Mouse (Mus musculus) MEL (cell line): Measurements from ENCODE around the gene Casz1. TPM values are rescaled to one million over a fixed set of nuclear protein-coding genes. Genes with fewer than 3 reads are reported as not detected.
A peak's percentile ranks its signal among the peaks of the same experiment; 100 is the strongest.

ENCODE experiments used
- DNase-seq: peaks from one replicate; pipeline ENCODE4 v3.0.0; 2011; ENCODE audit warnings: low read depth, low spot score
- H3K27ac ChIP-seq: 2 replicates; pipeline ENCODE4 v1.5.1; 2012; ENCODE audit warnings: low read depth, mild to moderate bottlenecking, control low read depth, low read length, moderate library complexity; ENCODE audit not compliant: control insufficient read depth
- H3K27me3 ChIP-seq, 2 experiments: fragments of 150-350 bp in 1 of 2; sonication (generic) in 1 of 2; 2 replicates each; pipeline ENCODE4 v1.6.1; 2012; ENCODE audit warnings: low read length in 2 of 2, mild to moderate bottlenecking in 2 of 2, improper control_type of control experiment in 1 of 2, moderate library complexity in 1 of 2; ENCODE audit not compliant: insufficient read depth in 2 of 2, control insufficient read depth in 1 of 2
- H3K36me3 ChIP-seq, 2 experiments: 2 replicates each; pipeline ENCODE4 v1.6.1; 2012 to 2014; ENCODE audit warnings: low read length in 2 of 2, improper control_type of control experiment in 1 of 2, inconsistent platforms in 1 of 2, mild to moderate bottlenecking in 1 of 2; ENCODE audit not compliant: insufficient read depth in 2 of 2, control insufficient read depth in 1 of 2
- H3K4me1 ChIP-seq, 2 experiments: fragments of 150-350 bp in 1 of 2; sonication (generic) in 1 of 2; 2 replicates each; pipeline ENCODE4 v1.6.1; 2012; ENCODE audit warnings: low read length in 2 of 2, improper control_type of control experiment in 1 of 2, mild to moderate bottlenecking in 1 of 2; ENCODE audit not compliant: insufficient read depth in 2 of 2, control insufficient read depth in 1 of 2
- H3K4me3 ChIP-seq, 2 experiments: fragments of 150-350 bp in 1 of 2; sonication (generic) in 1 of 2; 2 replicates each; pipeline ENCODE4 v1.5.1; 2012; ENCODE audit warnings: low read depth in 2 of 2, low read length in 2 of 2, mild to moderate bottlenecking in 2 of 2, moderate library complexity in 2 of 2, control low read depth in 1 of 2, improper control_type of control experiment in 1 of 2; ENCODE audit not compliant: control insufficient read depth in 1 of 2, insufficient read depth in 1 of 2
- H3K79me2 ChIP-seq: 2 replicates; pipeline ENCODE4 v1.6.1; 2012; ENCODE audit warnings: mild to moderate bottlenecking, low read length, moderate library complexity; ENCODE audit not compliant: control insufficient read depth, poor library complexity, insufficient read depth
- H3K9ac ChIP-seq: 2 replicates; pipeline ENCODE4 v1.6.1; 2012; ENCODE audit warnings: low read depth, mild to moderate bottlenecking, control low read depth, low read length, moderate library complexity; ENCODE audit not compliant: control insufficient read depth, poor library complexity, severe bottlenecking
- H3K9me3 ChIP-seq: fragments of 150-350 bp; sonication (generic); replicated peaks from 2 replicates; pipeline ENCODE4 v1.6.1; 2012; ENCODE audit warnings: mild to moderate bottlenecking, low read length, improper control_type of control experiment, moderate library complexity; ENCODE audit not compliant: insufficient read depth
- BHLHE40 ChIP-seq: IDR thresholded peaks from 2 replicates; pipeline ENCODE4 v1.6.1; 2012; ENCODE audit warnings: low read depth, mild to moderate bottlenecking, inconsistent platforms, low read length, improper control_type of control experiment, borderline replicate concordance
- CTCF ChIP-seq, 3 experiments: IDR thresholded peaks in 2 of 3; conservative IDR thresholded peaks in 1 of 3; 2 replicates each; pipeline ENCODE4 v1.5.1; 2011 to 2012; ENCODE audit warnings: low read length in 3 of 3, low read depth in 2 of 3, mild to moderate bottlenecking in 2 of 3, improper control_type of control experiment in 1 of 3, inconsistent platforms in 1 of 3, mixed read lengths in 1 of 3, moderate library complexity in 1 of 3; ENCODE audit not compliant: control insufficient read depth in 1 of 3, insufficient read depth in 1 of 3, poor library complexity in 1 of 3, severe bottlenecking in 1 of 3
- E2F4 ChIP-seq: IDR thresholded peaks from 2 replicates; pipeline ENCODE4 v1.6.1; 2011; ENCODE audit warnings: low read depth, low read length, improper control_type of control experiment, borderline replicate concordance
- ELF1 ChIP-seq: IDR thresholded peaks from 2 replicates; pipeline ENCODE4 v1.6.1; 2014; ENCODE audit warnings: low read depth, mild to moderate bottlenecking, inconsistent platforms, low read length, improper control_type of control experiment, moderate library complexity
- EP300 ChIP-seq, 2 experiments: IDR thresholded peaks; 2 replicates each; pipeline ENCODE4 v1.6.1; 2011; ENCODE audit warnings: improper control_type of control experiment in 2 of 2, low read length in 2 of 2, low read depth in 1 of 2, mild to moderate bottlenecking in 1 of 2
- GABPA ChIP-seq: IDR thresholded peaks from 2 replicates; pipeline ENCODE4 v1.6.1; 2012; ENCODE audit warnings: low read depth, mild to moderate bottlenecking, inconsistent platforms, low read length, improper control_type of control experiment, moderate library complexity
- GATA1 ChIP-seq: IDR thresholded peaks from 2 replicates; pipeline ENCODE4 v1.6.1; 2011; ENCODE audit warnings: low read depth, low read length, improper control_type of control experiment
- JUND ChIP-seq: IDR thresholded peaks from 2 replicates; pipeline ENCODE4 v1.6.1; 2011; ENCODE audit warnings: low read depth, mild to moderate bottlenecking, improper control_type of control experiment, low read length
- MAX ChIP-seq: IDR thresholded peaks from 2 replicates; pipeline ENCODE4 v1.6.1; 2011; ENCODE audit warnings: low read length, improper control_type of control experiment
- NELFE ChIP-seq: IDR thresholded peaks from 2 replicates; pipeline ENCODE4 v1.6.1; 2011; ENCODE audit warnings: low read depth, low read length, improper control_type of control experiment
- POLR2AphosphoS5 ChIP-seq: IDR thresholded peaks from 2 replicates; pipeline ENCODE4 v1.6.1; 2012; ENCODE audit warnings: low read depth, borderline replicate concordance, mild to moderate bottlenecking, inconsistent platforms, low read length, moderate library complexity, mixed read lengths
- RAD21 ChIP-seq: IDR thresholded peaks from 2 replicates; pipeline ENCODE4 v1.6.1; 2011; ENCODE audit warnings: mild to moderate bottlenecking, low read depth, low read length, improper control_type of control experiment
- SIN3A ChIP-seq: IDR thresholded peaks from 2 replicates; pipeline ENCODE4 v1.6.1; 2012; ENCODE audit warnings: low read length, improper control_type of control experiment, inconsistent platforms
- TAL1 ChIP-seq: IDR thresholded peaks from 2 replicates; pipeline ENCODE4 v1.6.1; 2012; ENCODE audit warnings: mild to moderate bottlenecking, inconsistent platforms, low read length, moderate library complexity, mixed read lengths
- TBP ChIP-seq: IDR thresholded peaks from 2 replicates; pipeline ENCODE4 v1.8.0; 2011; ENCODE audit warnings: low read depth, low read length, improper control_type of control experiment
- USF1 ChIP-seq: IDR thresholded peaks from 2 replicates; pipeline ENCODE4 v1.6.1; 2014; ENCODE audit warnings: low read depth, mild to moderate bottlenecking, inconsistent platforms, low read length, improper control_type of control experiment, moderate library complexity
- ZC3H11A ChIP-seq: IDR thresholded peaks from 2 replicates; pipeline ENCODE4 v1.6.1; 2012; ENCODE audit warnings: low read depth, mild to moderate bottlenecking, inconsistent platforms, low read length, improper control_type of control experiment
- ZKSCAN1 ChIP-seq: IDR thresholded peaks from 2 replicates; pipeline ENCODE4 v1.6.1; 2012; ENCODE audit warnings: low read depth, mild to moderate bottlenecking, inconsistent platforms, low read length, improper control_type of control experiment, moderate library complexity
- ZMIZ1 ChIP-seq: IDR thresholded peaks from 2 replicates; pipeline ENCODE4 v1.6.1; 2012; ENCODE audit warnings: low read depth, mild to moderate bottlenecking, inconsistent platforms, low read length, improper control_type of control experiment, moderate library complexity
- ZNF384 ChIP-seq: IDR thresholded peaks from 2 replicates; pipeline ENCODE4 v1.6.1; 2012; ENCODE audit warnings: low read depth, mild to moderate bottlenecking, inconsistent platforms, low read length, improper control_type of control experiment
- polyA plus RNA-seq, 2 experiments: library from polyadenylated mRNA; stranded (reverse) in 1 of 2; unstranded in 1 of 2; fragments of >175 nt in 1 of 2; fragments of >200 nt in 1 of 2; gene quantifications; 2 replicates each; pipeline versions ENCODE4 v1.2.1 to v1.2.4; 2012; ENCODE audit warnings: low replicate concordance in 2 of 2, low read depth in 1 of 2; ENCODE audit not compliant: insufficient read length in 2 of 2, insufficient read depth in 1 of 2, missing spikeins in 1 of 2
- total RNA-seq: library from RNA; depleted of rRNA; stranded (reverse); fragments of 300-350 nt; gene quantifications from 2 replicates; pipeline ENCODE4 v1.2.3, GENCODE M21; 2012; rRNA removed

Casz1 gene
- total RNA-seq (1.3 and 1.4 TPM in 2 replicates), polyA plus RNA-seq (1 to 10 TPM in 1 of 2 experiments, not detected in 1; 3.2 TPM)

- Histone ChIP-seq H3K4me1 (no peaks in the 10 kb centered on the region), H3K9me3 (no peaks in the 10 kb centered on the region), H3K79me2 (no peaks in the 10 kb centered on the region), H3K9ac (no peak within 1 kb of the TSS), H3K27ac (no peak within 1 kb of the TSS), H3K4me3 (no peak within 1 kb of the TSS), H3K36me3 (no peaks in the 10 kb centered on the region), H3K27me3 (peaks cover 1 to 3% of the 10 kb centered on the region in 2 experiments; a peak in 3 of 4 replicates)
- DNase-seq = no peak
- TF ChIP-seq ZKSCAN1 = no peak
- TF ChIP-seq JUND = no peak
- no peak for TF ChIP-seq USF1
- no peak for TF ChIP-seq SIN3A
- TF ChIP-seq NELFE = no peak
- no peak for TF ChIP-seq GABPA
- no peak for TF ChIP-seq POLR2AphosphoS5
Measured at GRCm38 (mm10) chr4:148804137-148804779, at the start of gene Casz1. TSS of gene Casz1 (plus strand) at chr4:148804429.

GRCm38 (mm10) chr4:148758863-148759262 lies 45.4 kb upstream of the Casz1 start:
- DNase-seq = no peak
- Histone ChIP-seq H3K9ac (no peak overlapping the region), H3K9me3 (no peaks in the 10 kb centered on the region), H3K4me1 (no peaks in the 10 kb centered on the region), H3K4me3 (no peak overlapping the region), H3K79me2 (no peaks in the 10 kb centered on the region)
- peak; percentile 52; the same call in 1 of the 2 replicates for TF ChIP-seq USF1
- no peak for TF ChIP-seq CTCF (IDR thresholded peaks at IDR 0.05 in 2 of 3, conservative IDR thresholded peaks at IDR 0.05 in 1 of 3; ENCODE audit: control insufficient read depth in 1 of 3, insufficient read depth in 1 of 3, low read depth in 2 of 3, low read length in 3 of 3, poor library complexity in 1 of 3, severe bottlenecking in 1 of 3)
- 0 out of 2 replicates have a peak, but pooled peaks have one; percentile 29 for TF ChIP-seq JUND
- TF ChIP-seq, all 39 proteins: peak for 2
- Histone ChIP-seq H3K27ac (no peak overlapping the region), H3K36me3 (no peaks in the 10 kb centered on the region), H3K27me3 (peaks cover 0 to 5% of the 10 kb centered on the region in 2 experiments; a peak in 2 of 4 replicates)

GRCm38 (mm10) chr4:148760152-148760551 lies 44.1 kb upstream of the Casz1 start:
- DNase-seq = peak; percentile 17
- Histone ChIP-seq H3K27ac (no peak overlapping the region), H3K36me3 (no peaks in the 10 kb centered on the region), H3K4me3 (no peak overlapping the region)
- no peak for TF ChIP-seq TAL1
- TF ChIP-seq ZNF384 = no peak
- no peak for TF ChIP-seq SIN3A
- no peak for TF ChIP-seq EP300 (IDR thresholded peaks at IDR 0.05; ENCODE audit: low read depth in 1 of 2, low read length in 2 of 2)
- no peak for TF ChIP-seq TBP
- TF ChIP-seq ZC3H11A = no peak
- TF ChIP-seq ELF1 = no peak
- no peak for TF ChIP-seq MAX
- no peak for TF ChIP-seq RAD21
- TF ChIP-seq E2F4 = no peak
- TF ChIP-seq BHLHE40 = no peak
- no peak for TF ChIP-seq GATA1
- no peak for TF ChIP-seq ZMIZ1
- TF ChIP-seq, all 39 proteins: peak for 0
- Histone ChIP-seq H3K4me1 (no peaks in the 10 kb centered on the region), H3K27me3 (peaks cover 0 to 5% of the 10 kb centered on the region in 2 experiments; a peak in 2 of 4 replicates), H3K9ac (no peak overlapping the region), H3K9me3 (no peaks in the 10 kb centered on the region), H3K79me2 (no peaks in the 10 kb centered on the region)
